Mouse (Mus musculus): Measurements from ENCODE around the gene Pknox2. TPM values are rescaled to one million over a fixed set of nuclear protein-coding genes. Genes with fewer than 3 reads are reported as not detected.

Pknox2 gene
- polyA plus RNA-seq, 1 experiment from 2014 or later: 5.4 TPM

GRCm38 (mm10) chr9:37117529-37117928 lies 29.7 kb downstream of the Pknox2 start:
- H3K27ac ChIP-seq (ENCODE audit: low read depth, low read length): no peak overlapping the region
- no peaks in the 10 kb centered on the region for H3K9me3 ChIP-seq (ENCODE audit: control insufficient read depth, low read length)
- peaks cover 34% of the 10 kb centered on the region for H3K4me1 ChIP-seq (ENCODE audit: control insufficient read depth, insufficient read depth, low read length)
- H3K27me3 ChIP-seq (ENCODE audit: control insufficient read depth, insufficient read depth, low read length): no peaks in the 10 kb centered on the region
- no peak overlapping the region for H3K4me2 ChIP-seq (replicated peaks; ENCODE audit: low read depth, low read length)
- no peak overlapping the region for H3K4me3 ChIP-seq (ENCODE audit: low read length)
- ATAC-seq (ENCODE audit: low FRiP score, low TSS enrichment): no peak
- H3K36me3 ChIP-seq (ENCODE audit: control insufficient read depth, insufficient read depth, low read length): no peaks in the 10 kb centered on the region
- H3K9ac ChIP-seq (ENCODE audit: low read depth, low read length): no peak overlapping the region
- 89% methylated on average over 2 of the region's 2 CpGs for WGBS

GRCm38 (mm10) chr9:37116632-37117413 lies 30.4 kb downstream of the Pknox2 start:
- H3K4me3 ChIP-seq (ENCODE audit: low read length): no peak overlapping the region
- ATAC-seq (ENCODE audit: low FRiP score, low TSS enrichment): peak; percentile 30; the same call in 1 of the 2 replicates
- no peaks in the 10 kb centered on the region for H3K36me3 ChIP-seq (ENCODE audit: control insufficient read depth, insufficient read depth, low read length)
- 77% methylated on average over 9 of the region's 9 CpGs for WGBS
- H3K27ac ChIP-seq (ENCODE audit: low read depth, low read length): no peak overlapping the region
- H3K9me3 ChIP-seq (ENCODE audit: control insufficient read depth, low read length): no peaks in the 10 kb centered on the region
- no peaks in the 10 kb centered on the region for H3K27me3 ChIP-seq (ENCODE audit: control insufficient read depth, insufficient read depth, low read length)
- H3K9ac ChIP-seq (ENCODE audit: low read depth, low read length): no peak overlapping the region
- no peak overlapping the region for H3K4me2 ChIP-seq (replicated peaks; ENCODE audit: low read depth, low read length)
- peaks cover 29% of the 10 kb centered on the region for H3K4me1 ChIP-seq (ENCODE audit: control insufficient read depth, insufficient read depth, low read length)

- WGBS: 67% methylated on average over 7 of the region's 7 CpGs
These were observed 31.4 kb downstream of the Pknox2 start for GRCm38 (mm10) chr9:37115820-37116219.

GRCm38 (mm10) chr9:37114286-37115267 lies 32.6 kb downstream of the Pknox2 start:
- peak overlapping the region; percentile 68 for H3K27ac ChIP-seq (ENCODE audit: low read depth, low read length)
- ATAC-seq (ENCODE audit: low FRiP score, low TSS enrichment): peak; percentile 73; the same call in 1 of the 2 replicates
- no peak overlapping the region for H3K4me2 ChIP-seq (replicated peaks; ENCODE audit: low read depth, low read length)
- no peaks in the 10 kb centered on the region for H3K27me3 ChIP-seq (ENCODE audit: control insufficient read depth, insufficient read depth, low read length)
- H3K4me3 ChIP-seq (ENCODE audit: low read length): no peak overlapping the region
- no peaks in the 10 kb centered on the region for H3K36me3 ChIP-seq (ENCODE audit: control insufficient read depth, insufficient read depth, low read length)
- WGBS: 32% methylated on average over 9 of the region's 9 CpGs
- H3K9me3 ChIP-seq (ENCODE audit: control insufficient read depth, low read length): no peaks in the 10 kb centered on the region
- H3K4me1 ChIP-seq (ENCODE audit: control insufficient read depth, insufficient read depth, low read length): peaks cover 15% of the 10 kb centered on the region
- no peak overlapping the region for H3K9ac ChIP-seq (ENCODE audit: low read depth, low read length)

More at GRCm38 (mm10) chr9:37115820-37116219, 31.4 kb downstream of the Pknox2 start:
- H3K27ac ChIP-seq (ENCODE audit: low read depth, low read length): no peak overlapping the region
- H3K4me1 ChIP-seq (ENCODE audit: control insufficient read depth, insufficient read depth, low read length): peaks cover 22% of the 10 kb centered on the region
- no peak overlapping the region for H3K4me3 ChIP-seq (ENCODE audit: low read length)
- H3K27me3 ChIP-seq (ENCODE audit: control insufficient read depth, insufficient read depth, low read length): no peaks in the 10 kb centered on the region
- ATAC-seq (ENCODE audit: low FRiP score, low TSS enrichment): no peak
- H3K9ac ChIP-seq (ENCODE audit: low read depth, low read length): no peak overlapping the region
- no peak overlapping the region for H3K4me2 ChIP-seq (replicated peaks; ENCODE audit: low read depth, low read length)
- no peaks in the 10 kb centered on the region for H3K9me3 ChIP-seq (ENCODE audit: control insufficient read depth, low read length)
- no peaks in the 10 kb centered on the region for H3K36me3 ChIP-seq (ENCODE audit: control insufficient read depth, insufficient read depth, low read length)

GRCm38 (mm10) chr9:37107546-37107945 lies 39.7 kb downstream of the Pknox2 start:
- WGBS: 66% methylated on average over 2 of the region's 2 CpGs
- Histone ChIP-seq H3K27me3 (ENCODE audit: control insufficient read depth, insufficient read depth, low read length) (no peaks in the 10 kb centered on the region), H3K9me3 (ENCODE audit: control insufficient read depth, low read length) (no peaks in the 10 kb centered on the region), H3K4me3 (ENCODE audit: low read length) (no peak overlapping the region), H3K36me3 (ENCODE audit: control insufficient read depth, insufficient read depth, low read length) (no peaks in the 10 kb centered on the region), H3K9ac (ENCODE audit: low read depth, low read length) (no peak overlapping the region), H3K4me1 (ENCODE audit: control insufficient read depth, insufficient read depth, low read length) (peaks cover 4% of the 10 kb centered on the region; the same call in 1 of the 2 replicates), H3K27ac (ENCODE audit: low read depth, low read length) (no peak overlapping the region), H3K4me2 (replicated peaks; ENCODE audit: low read depth, low read length) (no peak overlapping the region)
- no peak for ATAC-seq (ENCODE audit: low FRiP score, low TSS enrichment)

GRCm38 (mm10) chr9:37106808-37107207 lies 40.4 kb downstream of the Pknox2 start:
- peaks cover 6% of the 10 kb centered on the region for H3K4me1 ChIP-seq (ENCODE audit: control insufficient read depth, insufficient read depth, low read length)
- no peak overlapping the region for H3K9ac ChIP-seq (ENCODE audit: low read depth, low read length)
- ATAC-seq (ENCODE audit: low FRiP score, low TSS enrichment): no peak
- 74% methylated on average over 3 of the region's 3 CpGs for WGBS
- 0 out of 2 replicates have a peak overlapping the region, but pooled peaks have one; percentile 30 for H3K27ac ChIP-seq (ENCODE audit: low read depth, low read length)
- H3K27me3 ChIP-seq (ENCODE audit: control insufficient read depth, insufficient read depth, low read length): no peaks in the 10 kb centered on the region
- H3K4me3 ChIP-seq (ENCODE audit: low read length): no peak overlapping the region
- no peak overlapping the region for H3K4me2 ChIP-seq (replicated peaks; ENCODE audit: low read depth, low read length)
- no peaks in the 10 kb centered on the region for H3K36me3 ChIP-seq (ENCODE audit: control insufficient read depth, insufficient read depth, low read length)
- no peaks in the 10 kb centered on the region for H3K9me3 ChIP-seq (ENCODE audit: control insufficient read depth, low read length)

GRCm38 (mm10) chr9:37104249-37104648 lies 43.0 kb downstream of the Pknox2 start:
- Histone ChIP-seq H3K9ac (ENCODE audit: low read depth, low read length) (no peak overlapping the region), H3K9me3 (ENCODE audit: control insufficient read depth, low read length) (no peaks in the 10 kb centered on the region), H3K27me3 (ENCODE audit: control insufficient read depth, insufficient read depth, low read length) (no peaks in the 10 kb centered on the region), H3K4me2 (replicated peaks; ENCODE audit: low read depth, low read length) (no peak overlapping the region), H3K4me1 (ENCODE audit: control insufficient read depth, insufficient read depth, low read length) (peaks cover 27% of the 10 kb centered on the region), H3K36me3 (ENCODE audit: control insufficient read depth, insufficient read depth, low read length) (no peaks in the 10 kb centered on the region), H3K27ac (ENCODE audit: low read depth, low read length) (no peak overlapping the region), H3K4me3 (ENCODE audit: low read length) (no peak overlapping the region)
- ATAC-seq (ENCODE audit: low FRiP score, low TSS enrichment): no peak
- 66% methylated on average over 3 of the region's 3 CpGs for WGBS

- Histone ChIP-seq H3K9ac (ENCODE audit: low read depth, low read length) (no peak overlapping the region), H3K9me3 (ENCODE audit: control insufficient read depth, low read length) (no peaks in the 10 kb centered on the region), H3K4me1 (ENCODE audit: control insufficient read depth, insufficient read depth, low read length) (peaks cover 27% of the 10 kb centered on the region), H3K4me3 (ENCODE audit: low read length) (no peak overlapping the region), H3K27me3 (ENCODE audit: control insufficient read depth, insufficient read depth, low read length) (no peaks in the 10 kb centered on the region), H3K27ac (ENCODE audit: low read depth, low read length) (no peak overlapping the region), H3K4me2 (replicated peaks; ENCODE audit: low read depth, low read length) (no peak overlapping the region), H3K36me3 (ENCODE audit: control insufficient read depth, insufficient read depth, low read length) (no peaks in the 10 kb centered on the region)
- ATAC-seq (ENCODE audit: low FRiP score, low TSS enrichment): no peak
- WGBS: 66% methylated on average over 5 of the region's 5 CpGs
These were observed 43.4 kb downstream of the Pknox2 start for GRCm38 (mm10) chr9:37103778-37104177.

Data from kidney, embryonic 14.5 days (tissue).